Mouse (Mus musculus) heart, postnatal 0 days (tissue): ENCODE results near the gene 4930558C23Rik.

ENCODE experiments used
- CTCF ChIP-seq: IDR thresholded peaks from 2 replicates; pipeline ENCODE4 v1.5.1; 2016; ENCODE audit warnings: antibody characterized with exemption, control low read depth, low read depth
- EP300 ChIP-seq: IDR thresholded peaks from 2 replicates; pipeline ENCODE4 v1.6.1; 2016; ENCODE audit warnings: antibody characterized with exemption, low read depth

GRCm38 (mm10) chr3:95385401-95386075, 17.1 kb downstream of the 4930558C23Rik start:
- TF ChIP-seq CTCF (no peak), EP300 (no peak)
